Mouse (Mus musculus) intestine, embryonic 14.5 days (tissue): ENCODE results near the gene Acap2. TPM values are rescaled to one million over a fixed set of nuclear protein-coding genes. Genes with fewer than 3 reads are reported as not detected.

Experiments used
- ATAC-seq: fragments of 200-750 bp; cut with Nextera tagmentation; replicated peaks from 2 replicates; pipeline ENCODE4 v1.8.0; 2017; ENCODE audit warnings: low read depth, moderate number of reproducible peaks, moderate TSS enrichment, moderate library complexity; ENCODE audit not compliant: low FRiP score, low TSS enrichment
- DNase-seq: peaks from one replicate; pipeline ENCODE4 v3.0.0-alpha.2; 2018; ENCODE audit warnings: low spot score
- H3K27ac ChIP-seq: fragments of 300-500 bp; sonication (generic); 2 replicates; pipeline ENCODE4 v1.5.1; 2014; ENCODE audit warnings: low read depth, mild to moderate bottlenecking, control low read depth
- H3K27me3 ChIP-seq: fragments of 300-500 bp; sonication (generic); replicated peaks from 2 replicates; pipeline ENCODE4 v1.6.1; 2014; ENCODE audit warnings: low read length, control low read depth; ENCODE audit not compliant: control insufficient read depth, insufficient read depth
- H3K36me3 ChIP-seq: fragments of 300-500 bp; sonication (generic); 2 replicates; pipeline ENCODE4 v1.6.1; 2014; ENCODE audit warnings: low read length, control low read depth; ENCODE audit not compliant: control insufficient read depth, insufficient read depth
- H3K4me1 ChIP-seq: fragments of 300-500 bp; sonication (generic); replicated peaks from 2 replicates; pipeline ENCODE4 v1.6.1; 2014; ENCODE audit warnings: low read length, control low read depth, mixed read lengths; ENCODE audit not compliant: control insufficient read depth, insufficient read depth
- H3K4me2 ChIP-seq: fragments of 300-500 bp; sonication (generic); 2 replicates; pipeline ENCODE4 v1.6.1; 2014; ENCODE audit warnings: low read length
- H3K4me3 ChIP-seq: fragments of 300-500 bp; sonication (generic); 2 replicates; pipeline ENCODE4 v1.5.1; 2014; ENCODE audit warnings: low read depth, low read length, control low read depth, mixed read lengths
- H3K9ac ChIP-seq: fragments of 300-500 bp; sonication (generic); 2 replicates; pipeline ENCODE4 v1.6.1; 2014; ENCODE audit warnings: mild to moderate bottlenecking, low read length
- H3K9me3 ChIP-seq: fragments of 300-500 bp; sonication (generic); 2 replicates; pipeline ENCODE4 v1.6.1; 2016; ENCODE audit warnings: low read length, control low read depth; ENCODE audit not compliant: control insufficient read depth
- WGBS: fragments of 180-500 bp; shearing (Covaris S2); extraction: QIAGEN DNeasy Blood & Tissue Kit; methylation state at CpG from one replicate; pipeline ENCODE4 v1.1.7; 2014; 5-methylcytosine and 5-hydroxymethylcytosine counted together
- polyA plus RNA-seq: library from polyadenylated mRNA; unstranded; fragments of >200 nt; fragmentation: Nextera tagmentation; extraction: Ambion mirVana; gene quantifications from 2 replicates; pipeline ENCODE4 v1.2.1, GENCODE M21; 2014

Gene Acap2
- polyA plus RNA-seq, 1 experiment from 2014 or later, result 24.6 TPM

- Histone ChIP-seq H3K27ac (no peak overlapping the region), H3K4me1 (peaks cover 24% of the 10 kb centered on the region), H3K4me3 (no peak overlapping the region), H3K9me3 (no peaks in the 10 kb centered on the region), H3K27me3 (no peaks in the 10 kb centered on the region), H3K36me3 (no peaks in the 10 kb centered on the region), H3K9ac (no peak overlapping the region), H3K4me2 (no peak overlapping the region)
- DNase-seq, result no peak
- WGBS, result 94% methylated on average over 8 of the region's 8 CpGs
- no peak for ATAC-seq
Measured at GRCm38 (mm10) chr16:31170297-31170696, 30.7 kb downstream of the Acap2 start.

- no peak overlapping the region for H3K4me3 ChIP-seq
- H3K27me3 ChIP-seq, result no peaks in the 10 kb centered on the region
- H3K9me3 ChIP-seq, result no peaks in the 10 kb centered on the region
- H3K4me1 ChIP-seq, result peaks cover 28% of the 10 kb centered on the region
- DNase-seq (no peak), ATAC-seq (no peak)
- no peak overlapping the region for H3K9ac ChIP-seq
- no peak overlapping the region for H3K4me2 ChIP-seq
- no peaks in the 10 kb centered on the region for H3K36me3 ChIP-seq
- no peak overlapping the region for H3K27ac ChIP-seq
Measured at GRCm38 (mm10) chr16:31169596-31169995, 31.4 kb downstream of the Acap2 start.

GRCm38 (mm10) chr16:31167934-31168333, 33.1 kb downstream of the Acap2 start:
- no peaks in the 10 kb centered on the region for H3K36me3 ChIP-seq
- H3K4me2 ChIP-seq, result no peak overlapping the region
- DNase-seq (no peak), ATAC-seq (no peak)
- no peak overlapping the region for H3K9ac ChIP-seq
- no peaks in the 10 kb centered on the region for H3K9me3 ChIP-seq
- WGBS, result 52% methylated on average over 7 of the region's 7 CpGs
- H3K27ac ChIP-seq, result no peak overlapping the region
- H3K27me3 ChIP-seq, result no peaks in the 10 kb centered on the region
- H3K4me1 ChIP-seq, result peaks cover 26% of the 10 kb centered on the region
- no peak overlapping the region for H3K4me3 ChIP-seq

- no peak for ATAC-seq
- H3K9me3 ChIP-seq, result no peaks in the 10 kb centered on the region
Measured at GRCm38 (mm10) chr16:31167017-31167887, 33.8 kb downstream of the Acap2 start.

GRCm38 (mm10) chr16:31165907-31166306, 35.1 kb downstream of the Acap2 start:
- no peak overlapping the region for H3K4me3 ChIP-seq
- H3K4me2 ChIP-seq, result no peak overlapping the region
- H3K27ac ChIP-seq, result peak overlapping the region; percentile 49
- WGBS, result 66% methylated on average over 4 of the region's 4 CpGs
- peaks cover 23% of the 10 kb centered on the region for H3K4me1 ChIP-seq
- no peak overlapping the region for H3K9ac ChIP-seq
- DNase-seq (no peak), ATAC-seq (no peak)
- no peaks in the 10 kb centered on the region for H3K9me3 ChIP-seq
- no peaks in the 10 kb centered on the region for H3K27me3 ChIP-seq
- no peaks in the 10 kb centered on the region for H3K36me3 ChIP-seq

More at GRCm38 (mm10) chr16:31167017-31167887, 33.8 kb downstream of the Acap2 start:
- Histone ChIP-seq H3K36me3 (no peaks in the 10 kb centered on the region), H3K4me1 (peaks cover 23% of the 10 kb centered on the region), H3K4me3 (no peak overlapping the region), H3K27me3 (no peaks in the 10 kb centered on the region), H3K4me2 (no peak overlapping the region), H3K9ac (no peak overlapping the region), H3K27ac (no peak overlapping the region)
- WGBS, result 60% methylated on average over 10 of the region's 10 CpGs
- no peak for DNase-seq

GRCm38 (mm10) chr16:31165467-31165866, 35.6 kb downstream of the Acap2 start:
- Histone ChIP-seq H3K4me2 (no peak overlapping the region), H3K27me3 (no peaks in the 10 kb centered on the region), H3K36me3 (no peaks in the 10 kb centered on the region), H3K27ac (0 out of 2 replicates have a peak overlapping the region, but pooled peaks have one; percentile 49), H3K9ac (no peak overlapping the region), H3K4me3 (no peak overlapping the region), H3K4me1 (peaks cover 23% of the 10 kb centered on the region), H3K9me3 (no peaks in the 10 kb centered on the region)
- ATAC-seq, result no peak
- no peak for DNase-seq
- WGBS, result 66% methylated on average over 4 of the region's 4 CpGs

GRCm38 (mm10) chr16:31164125-31164524, 36.9 kb downstream of the Acap2 start:
- ATAC-seq (no peak), DNase-seq (no peak)
- no peak overlapping the region for H3K4me3 ChIP-seq
- H3K9me3 ChIP-seq, result no peaks in the 10 kb centered on the region
- peaks cover 5% of the 10 kb centered on the region; the same call in 1 of the 2 replicates for H3K36me3 ChIP-seq
- H3K27me3 ChIP-seq, result no peaks in the 10 kb centered on the region
- H3K27ac ChIP-seq, result no peak overlapping the region
- WGBS, result 93% methylated on average over 4 of the region's 4 CpGs
- H3K9ac ChIP-seq, result no peak overlapping the region
- no peak overlapping the region for H3K4me2 ChIP-seq
- peaks cover 23% of the 10 kb centered on the region for H3K4me1 ChIP-seq

- Histone ChIP-seq H3K4me2 (no peak overlapping the region), H3K27me3 (no peaks in the 10 kb centered on the region), H3K9me3 (peaks cover 20% of the 10 kb centered on the region), H3K9ac (no peak overlapping the region), H3K36me3 (peaks cover 28% of the 10 kb centered on the region), H3K27ac (no peak overlapping the region), H3K4me1 (peaks cover 6% of the 10 kb centered on the region), H3K4me3 (no peak overlapping the region)
- ATAC-seq, result no peak
- DNase-seq, result no peak
- WGBS, result 74% methylated on average over 6 of the region's 6 CpGs
Measured at GRCm38 (mm10) chr16:31160486-31160885, 40.6 kb downstream of the Acap2 start.

GRCm38 (mm10) chr16:31159491-31159890, 41.6 kb downstream of the Acap2 start:
- no peak overlapping the region for H3K4me3 ChIP-seq
- H3K9me3 ChIP-seq, result peaks cover 20% of the 10 kb centered on the region
- ATAC-seq, result no peak
- H3K4me1 ChIP-seq, result no peaks in the 10 kb centered on the region
- 49% methylated on average over 2 of the region's 2 CpGs for WGBS
- peaks cover 31% of the 10 kb centered on the region for H3K36me3 ChIP-seq
- H3K27me3 ChIP-seq, result no peaks in the 10 kb centered on the region
- no peak overlapping the region for H3K27ac ChIP-seq
- no peak overlapping the region for H3K9ac ChIP-seq
- DNase-seq, result no peak
- no peak overlapping the region for H3K4me2 ChIP-seq
